Mouse (Mus musculus): ENCODE results near the gene Tm6sf2.

Gene Tm6sf2

DNA sequence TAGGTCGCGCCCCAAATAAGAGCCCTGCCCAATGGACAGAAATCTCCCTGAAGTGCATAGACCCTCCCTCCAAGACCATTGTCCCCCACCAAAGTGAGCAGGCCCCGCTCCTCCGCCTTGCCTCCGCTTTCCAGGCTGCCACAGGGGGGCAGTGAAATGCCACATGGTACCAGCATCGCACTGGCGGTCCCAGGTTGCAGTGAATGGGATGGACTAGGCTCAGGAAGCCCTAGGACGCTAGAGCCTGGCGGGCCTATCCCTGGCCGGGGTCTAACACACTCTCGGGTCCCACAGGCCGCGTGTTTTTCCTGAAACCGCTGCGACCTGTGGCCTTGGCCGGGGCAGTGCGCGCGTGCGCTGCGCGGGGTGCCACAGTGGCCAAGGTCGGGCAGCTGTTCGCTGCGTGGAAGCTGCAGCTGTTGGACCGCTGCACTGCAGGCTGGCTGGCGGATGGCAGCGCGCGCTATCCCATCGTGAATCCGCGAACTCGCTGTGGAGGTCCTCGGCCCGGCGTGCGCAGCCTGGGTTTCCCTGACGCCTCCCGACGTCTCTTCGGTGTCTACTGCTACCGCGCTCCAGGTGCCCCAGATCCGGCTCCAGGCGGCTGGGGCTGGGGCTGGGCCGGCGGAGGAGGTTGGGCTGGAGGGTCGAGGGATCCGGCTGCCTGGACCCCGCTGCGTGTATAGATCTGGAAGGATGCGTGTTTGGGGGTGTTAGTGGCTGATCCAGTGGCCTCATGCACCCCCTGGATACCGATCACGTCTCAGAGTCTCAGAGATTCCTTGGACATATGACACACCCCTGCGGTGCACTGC lies 15.3 kb downstream of the Tm6sf2 start:
- in situ Hi-C loops (cut with MboI; ENCODE audit: low sequenced_read_pairs), result no loop called here

DNA sequence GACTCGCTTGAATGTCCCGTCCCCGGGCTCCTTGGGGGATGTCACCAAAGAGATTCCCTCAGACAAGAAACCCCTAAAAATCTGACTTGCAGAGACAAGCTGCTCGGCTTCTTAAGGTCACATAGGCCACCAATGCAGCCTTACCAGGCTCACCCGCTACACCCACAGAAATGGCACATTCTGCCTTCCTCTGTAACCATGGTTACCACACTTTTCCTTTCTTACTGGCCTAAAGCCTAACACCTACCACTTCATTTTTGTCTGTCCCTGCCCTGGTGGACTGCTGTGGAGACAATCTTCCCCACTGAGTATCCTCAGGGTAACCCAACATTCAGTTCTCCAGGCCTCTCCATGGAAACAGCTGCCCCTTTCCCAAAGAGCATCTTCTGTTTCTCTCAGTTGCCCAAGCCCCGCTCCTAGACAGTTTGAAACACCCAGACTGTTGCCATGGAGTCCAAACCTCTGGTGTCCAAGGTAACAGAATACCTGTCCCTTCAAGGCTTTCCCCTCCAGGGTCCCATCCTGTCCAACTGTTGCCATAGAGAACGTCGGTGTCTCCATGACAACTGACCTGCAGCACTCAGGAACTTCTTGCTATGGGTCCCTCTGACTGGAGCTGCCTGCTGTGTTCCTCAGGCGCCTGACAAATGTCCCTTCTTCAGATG lies 16.7 kb downstream of the Tm6sf2 start:
- in situ Hi-C loops (cut with MboI; ENCODE audit: low sequenced_read_pairs), result no loop called here

DNA sequence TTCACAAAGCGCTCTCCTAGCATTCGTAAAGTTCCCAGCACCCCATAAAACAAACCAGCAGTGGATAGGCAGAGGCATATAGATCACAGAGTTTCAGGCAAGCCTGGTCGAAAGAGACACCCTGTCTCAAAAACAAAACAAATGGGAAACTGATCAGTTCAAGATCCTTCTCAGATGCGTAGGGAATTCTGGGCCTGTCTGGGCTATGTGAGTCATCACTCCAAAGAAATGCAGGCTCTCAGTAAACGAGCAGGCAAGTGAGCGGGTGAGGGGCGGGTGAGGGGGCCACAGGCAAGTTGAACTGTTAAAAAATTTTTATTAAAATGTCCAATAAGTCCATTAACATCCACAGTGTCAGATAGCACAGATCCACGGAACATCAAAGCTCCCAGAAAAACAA lies 20.1 kb downstream of the Tm6sf2 start:
- in situ Hi-C loops (cut with MboI; ENCODE audit: low sequenced_read_pairs), result no loop called here

DNA sequence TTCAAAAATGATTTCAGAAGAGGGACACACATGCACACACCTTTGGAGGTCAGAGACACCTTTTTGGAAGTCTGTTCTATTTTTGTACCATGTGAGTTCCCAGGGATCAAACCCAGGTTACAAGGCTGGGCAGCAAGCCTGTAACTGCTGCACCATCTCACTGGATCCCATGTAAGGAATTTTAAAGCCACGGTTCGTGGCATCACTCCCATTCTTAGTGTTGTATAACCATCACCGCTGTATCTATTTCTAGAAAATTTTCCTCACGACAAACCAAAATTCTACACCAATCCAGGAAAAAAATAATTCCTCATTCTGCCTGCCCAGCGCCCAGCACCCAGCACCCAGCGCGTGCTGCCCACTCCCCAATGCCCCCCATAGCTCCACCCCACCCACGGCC lies 26.6 kb downstream of the Tm6sf2 start:
- in situ Hi-C loops (cut with MboI; ENCODE audit: low sequenced_read_pairs), result no loop called here

DNA sequence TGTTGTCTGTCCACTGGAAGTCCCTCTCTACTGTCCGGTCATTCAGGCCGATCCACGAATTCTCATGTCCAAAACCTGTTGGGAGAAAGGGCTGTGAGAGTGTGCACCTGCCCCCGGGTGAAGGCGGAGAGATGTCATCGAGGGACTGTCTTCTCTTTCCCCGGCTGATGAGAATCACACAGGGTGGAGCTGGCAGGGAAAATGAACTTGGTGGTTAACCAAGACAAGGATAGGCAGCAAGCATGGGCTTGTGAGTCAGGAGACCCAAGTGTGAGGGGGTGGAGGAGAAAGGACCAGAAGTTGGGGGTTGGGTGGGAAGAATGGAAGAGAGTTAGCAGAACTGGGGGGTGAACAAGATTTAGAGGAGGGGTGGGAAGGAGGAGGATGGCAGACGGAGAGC lies 27.5 kb downstream of the Tm6sf2 start:
- in situ Hi-C loops (cut with MboI; ENCODE audit: low sequenced_read_pairs), result no loop called here

DNA sequence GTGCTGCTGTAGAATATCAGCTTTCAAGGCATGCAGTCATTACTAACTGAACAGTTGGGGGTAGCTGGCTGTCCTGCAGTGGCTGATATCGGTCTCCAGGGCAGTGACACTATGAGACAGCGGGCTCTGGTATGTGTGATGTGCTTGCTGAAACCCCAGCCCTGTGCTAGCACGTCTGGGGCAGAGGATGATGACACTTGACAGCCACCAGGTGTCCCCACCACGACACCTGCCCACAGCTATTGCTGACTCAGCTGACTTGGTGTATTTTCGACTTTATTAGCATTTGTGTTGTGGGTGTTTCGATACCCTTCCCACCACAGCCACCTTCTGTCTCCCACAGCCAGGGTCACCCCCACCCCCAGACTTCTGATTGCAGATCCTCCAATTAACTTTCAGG lies 31.8 kb downstream of the Tm6sf2 start:
- in situ Hi-C loops (cut with MboI; ENCODE audit: low sequenced_read_pairs), result no loop called here

DNA sequence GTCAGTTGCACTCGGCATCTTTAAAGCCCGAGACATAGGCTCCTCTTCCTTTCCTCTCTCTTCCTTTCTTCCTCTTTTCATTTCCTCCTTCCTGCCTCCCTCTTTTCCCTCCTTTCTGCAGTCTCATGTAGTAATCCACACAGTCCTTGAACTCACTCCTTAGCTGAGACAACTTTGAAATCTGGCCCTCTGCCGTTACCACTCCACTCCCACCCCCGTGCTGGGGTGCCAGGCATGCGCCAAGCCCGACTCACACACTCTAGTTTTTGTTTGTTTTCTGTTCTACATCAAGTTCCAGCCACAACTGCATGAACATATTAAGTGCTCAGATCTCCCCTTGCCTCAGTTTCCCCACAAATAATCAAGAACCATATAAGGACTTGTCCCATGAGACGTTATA lies 32.2 kb downstream of the Tm6sf2 start:
- in situ Hi-C loops (cut with MboI; ENCODE audit: low sequenced_read_pairs), result no loop called here

DNA sequence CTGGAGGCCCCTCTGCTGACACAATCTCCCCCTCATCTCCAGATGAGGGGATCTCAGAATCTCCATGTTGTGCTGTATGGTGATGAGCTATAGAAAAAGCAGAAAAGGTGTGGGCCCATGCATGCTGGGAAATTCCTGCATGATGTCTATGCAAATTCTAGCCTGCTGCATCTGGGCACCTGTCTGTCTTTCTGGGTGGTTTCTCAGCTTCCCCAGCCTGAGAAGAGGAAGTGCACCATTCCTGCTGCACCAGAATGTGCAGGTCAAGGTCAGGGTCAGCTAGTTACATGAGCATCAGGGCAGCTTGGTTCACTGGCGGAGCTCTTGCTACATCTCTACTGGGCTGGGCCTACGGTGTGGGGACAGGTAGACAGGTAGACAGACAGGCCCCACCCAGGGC lies 37.7 kb downstream of the Tm6sf2 start:
- in situ Hi-C loops (cut with MboI; ENCODE audit: low sequenced_read_pairs), result no loop called here

DNA sequence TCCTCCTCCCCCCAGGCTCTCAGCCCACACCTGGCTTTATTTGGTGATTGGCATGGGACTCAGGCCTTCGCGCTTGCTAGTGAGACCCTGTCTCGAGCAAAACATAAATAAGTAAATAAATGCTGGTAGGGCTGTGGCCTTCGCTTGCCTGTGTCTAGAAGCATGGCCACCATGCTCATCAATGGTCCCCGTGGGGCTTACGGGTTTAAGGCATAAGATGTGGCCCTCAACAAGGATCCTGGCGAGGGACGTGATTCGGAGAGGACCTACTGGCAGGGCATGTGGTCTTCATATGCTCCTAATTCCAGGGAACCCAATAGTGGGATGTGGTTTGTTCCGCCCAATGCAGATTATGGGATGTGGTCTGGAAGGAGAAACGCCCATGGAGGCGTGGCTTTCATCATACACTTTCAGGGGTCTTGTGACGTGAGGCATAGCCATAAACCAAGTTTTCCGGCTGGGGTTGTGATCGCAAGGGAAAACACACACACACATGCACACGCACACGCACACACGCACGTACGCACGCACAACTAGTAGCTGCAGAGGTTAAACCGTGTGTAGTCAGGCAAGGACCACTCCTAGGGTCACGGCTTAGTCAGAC lies 38.6 kb downstream of the Tm6sf2 start:
- in situ Hi-C loops (cut with MboI; ENCODE audit: low sequenced_read_pairs), result no loop called here

DNA sequence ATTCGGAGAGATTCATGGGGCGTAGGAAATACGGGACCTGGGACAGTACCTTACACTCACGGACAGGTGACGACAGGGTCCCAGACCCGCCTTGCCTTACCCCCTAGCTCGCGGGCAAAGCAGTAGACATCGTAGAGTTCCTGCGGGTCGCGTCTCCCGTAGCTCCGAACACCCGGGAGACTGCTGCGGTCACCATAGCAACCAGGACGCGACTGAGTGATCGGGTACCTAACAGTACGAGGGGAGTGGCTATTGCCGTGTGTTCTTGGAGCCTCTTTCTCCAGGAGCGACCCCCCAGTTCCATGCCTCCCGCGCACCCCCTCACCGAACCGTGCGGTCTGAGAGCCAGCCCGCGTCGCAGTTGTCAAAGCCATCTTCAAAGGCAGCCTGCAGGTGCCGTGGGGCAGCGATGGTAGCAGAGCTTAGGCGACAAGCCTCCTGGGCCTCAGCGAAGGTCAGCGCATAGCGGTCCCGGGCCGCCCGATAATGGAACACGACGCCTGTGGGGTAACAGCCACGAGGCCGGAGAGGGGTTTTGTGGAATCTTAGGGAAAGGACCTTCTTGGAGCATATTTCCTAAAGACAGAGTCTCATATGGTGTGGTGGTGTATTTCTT lies 39.8 kb downstream of the Tm6sf2 start:
- in situ Hi-C loops (cut with MboI; ENCODE audit: low sequenced_read_pairs), result no loop called here

DNA sequence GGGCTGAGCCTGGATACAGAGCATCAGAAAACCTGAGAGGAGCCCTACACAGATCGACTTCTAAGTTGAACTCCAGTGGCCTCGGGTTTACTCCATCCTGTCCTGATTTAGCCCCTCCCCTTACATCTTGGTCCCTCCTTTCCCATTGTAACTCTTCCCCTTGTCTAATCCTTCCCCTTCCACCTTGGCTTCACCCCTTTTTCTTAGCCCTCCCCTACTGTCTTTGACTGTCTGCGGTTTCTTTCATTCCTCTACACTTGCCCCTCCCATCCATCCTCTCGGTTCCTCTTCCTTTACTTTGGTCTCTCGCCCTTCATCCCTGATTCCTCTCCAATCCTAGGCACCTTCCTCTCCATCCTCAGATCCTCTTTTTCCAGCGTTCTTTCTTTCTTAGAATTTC lies 41.8 kb downstream of the Tm6sf2 start:
- in situ Hi-C loops (cut with MboI; ENCODE audit: low sequenced_read_pairs), result no loop called here

DNA sequence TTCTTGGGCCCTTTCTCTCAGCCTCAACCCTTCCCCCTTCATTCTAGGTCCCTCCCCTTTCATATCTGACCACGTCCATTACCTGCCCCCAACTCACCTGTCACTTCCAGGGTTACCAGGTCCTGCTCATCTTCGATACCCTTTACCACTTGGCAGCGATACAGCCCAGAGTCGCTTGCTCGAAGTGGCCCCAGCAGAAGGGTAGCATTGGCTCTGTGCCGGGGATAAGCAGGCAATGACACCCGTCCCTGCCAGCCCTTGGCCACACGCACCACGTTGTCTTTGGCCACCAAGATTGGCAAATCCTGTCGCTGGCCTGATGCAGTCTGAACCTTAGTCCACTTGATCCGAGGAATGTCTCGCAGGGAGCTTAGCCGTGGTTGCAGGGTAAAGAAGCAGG lies 42.2 kb downstream of the Tm6sf2 start:
- in situ Hi-C loops (cut with MboI; ENCODE audit: low sequenced_read_pairs), result no loop called here

DNA sequence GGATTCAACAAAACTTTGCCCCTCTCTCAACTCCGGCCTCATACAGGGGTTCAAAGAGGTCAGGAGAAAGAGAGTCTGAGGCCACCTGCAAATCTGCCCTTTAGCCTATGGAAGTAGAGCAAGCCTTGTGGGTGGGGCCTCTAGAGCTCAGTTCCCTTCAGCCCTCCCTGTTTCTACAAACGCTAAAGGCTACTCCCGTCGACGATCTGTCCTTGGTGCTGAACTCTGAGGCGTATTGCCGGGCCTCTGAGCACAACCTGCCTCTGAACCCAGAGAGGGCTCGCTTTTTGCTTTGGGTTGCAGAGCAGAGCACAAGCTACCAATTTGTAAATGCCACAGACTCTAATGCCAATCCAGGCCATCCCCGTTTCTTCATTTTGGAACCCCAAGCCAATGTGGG lies 44.9 kb downstream of the Tm6sf2 start:
- in situ Hi-C loops (cut with MboI; ENCODE audit: low sequenced_read_pairs), result no loop called here

DNA sequence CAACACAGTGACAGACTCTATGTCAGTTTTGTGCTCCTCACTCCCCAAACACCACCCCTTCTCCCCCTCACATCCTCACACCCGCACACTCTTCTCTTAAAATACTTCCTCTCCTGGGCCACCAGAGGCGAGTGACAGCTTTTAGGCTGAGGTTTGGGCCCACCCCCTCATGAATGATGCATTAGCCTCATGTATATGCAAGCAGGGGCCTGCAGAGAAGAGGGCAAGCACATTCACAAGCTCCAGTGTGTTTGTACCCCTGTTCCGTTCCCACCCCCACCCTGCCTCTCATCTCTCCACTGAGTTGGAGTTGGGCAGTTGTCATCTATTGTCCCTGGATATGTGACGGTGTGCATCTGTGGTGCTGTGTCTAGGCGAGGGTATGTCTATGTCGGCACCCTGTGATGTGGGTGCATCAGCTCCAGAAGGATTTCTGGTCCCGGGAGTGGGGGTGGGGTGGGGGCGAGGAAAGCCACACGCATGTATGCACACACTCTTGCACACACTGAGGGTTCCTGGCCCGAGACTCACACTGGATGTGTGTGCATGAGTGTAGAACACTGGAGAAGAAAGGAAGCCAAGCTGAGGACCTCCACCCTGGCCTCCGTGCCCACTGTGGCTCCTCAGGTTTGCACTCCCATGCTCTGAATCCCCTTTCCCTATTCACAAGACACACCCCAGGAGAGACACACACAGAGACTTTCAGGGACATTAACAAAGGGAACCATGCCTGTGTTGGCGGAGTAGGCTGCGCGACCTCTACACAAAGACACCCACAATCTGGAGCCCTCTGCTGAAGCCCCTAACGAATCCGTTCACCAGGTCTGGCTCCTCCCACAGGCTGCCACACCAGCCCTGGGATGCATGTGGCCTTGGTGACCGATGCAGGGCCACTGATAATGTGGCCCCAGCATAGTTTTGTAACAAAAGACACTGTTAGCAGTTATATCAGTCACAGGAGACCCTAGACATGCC lies 46.3 kb downstream of the Tm6sf2 start:
- in situ Hi-C loops (cut with MboI; ENCODE audit: low sequenced_read_pairs), result no loop called here

DNA sequence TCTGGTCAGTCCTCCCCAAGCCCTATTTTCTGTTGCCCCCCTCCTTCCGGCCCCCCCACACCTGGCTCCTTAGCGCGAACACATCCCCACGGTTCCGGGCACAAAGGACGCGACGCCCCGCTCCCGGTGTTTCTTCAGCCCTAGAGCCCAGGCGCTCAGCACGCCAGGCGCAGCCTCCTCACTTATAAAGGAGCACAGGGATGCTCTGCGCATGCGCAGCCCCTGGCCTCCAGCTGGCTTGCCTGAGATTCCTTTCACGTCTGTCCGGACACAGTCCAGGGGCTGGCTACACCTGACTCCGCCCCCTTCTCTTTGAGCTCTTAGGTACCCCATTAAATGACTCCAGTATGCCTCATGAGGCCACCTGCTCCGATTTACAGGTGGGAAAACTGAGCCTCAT lies 47.9 kb downstream of the Tm6sf2 start, which contains the start of gene Ncan:
Gene Ncan (minus strand): TSS at position 207 of the 400 bp plus-strand sequence.
- in situ Hi-C loops (cut with MboI; ENCODE audit: low sequenced_read_pairs), result no loop called here

DNA sequence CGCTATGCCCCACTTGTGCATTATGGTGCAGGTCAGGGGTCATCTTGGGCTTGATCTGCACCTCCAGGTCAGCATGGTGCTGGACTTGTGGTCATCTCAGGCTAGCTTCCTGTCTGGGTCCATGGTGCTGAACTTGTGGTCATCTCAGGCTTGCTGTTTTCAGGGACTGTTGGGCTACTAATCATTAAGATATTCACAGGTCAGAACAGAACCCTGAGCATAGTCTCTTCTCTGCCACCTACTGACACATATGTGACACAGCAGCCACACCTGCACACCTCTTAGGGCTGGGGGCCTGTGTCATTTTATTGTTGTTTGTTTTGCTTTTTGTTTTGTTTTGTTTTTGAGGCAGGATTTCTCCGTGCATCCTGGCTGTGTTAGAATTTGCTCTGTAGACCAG lies 50.1 kb downstream of the Tm6sf2 start:
- in situ Hi-C loops (cut with MboI; ENCODE audit: low sequenced_read_pairs), result no loop called here

DNA sequence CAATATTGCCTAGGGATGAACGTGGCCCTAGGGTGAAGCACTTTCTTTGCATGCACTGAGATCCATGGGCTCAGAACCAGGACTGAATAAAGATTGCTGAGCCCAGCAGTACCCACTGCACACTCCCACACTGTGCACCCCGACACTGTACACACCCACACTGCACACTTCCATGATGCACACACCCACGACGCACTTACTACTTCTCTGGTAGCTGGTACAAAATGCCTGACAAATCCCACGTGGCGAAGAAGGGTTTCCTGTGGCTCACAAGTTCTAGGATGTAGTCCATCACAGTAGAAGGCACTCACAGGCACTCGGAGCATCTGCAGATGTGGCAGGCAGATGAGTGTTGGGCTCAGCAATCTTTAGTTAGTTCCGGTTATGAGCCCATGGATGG lies 52.3 kb downstream of the Tm6sf2 start:
- in situ Hi-C loops (cut with MboI; ENCODE audit: low sequenced_read_pairs), result no loop called here

DNA sequence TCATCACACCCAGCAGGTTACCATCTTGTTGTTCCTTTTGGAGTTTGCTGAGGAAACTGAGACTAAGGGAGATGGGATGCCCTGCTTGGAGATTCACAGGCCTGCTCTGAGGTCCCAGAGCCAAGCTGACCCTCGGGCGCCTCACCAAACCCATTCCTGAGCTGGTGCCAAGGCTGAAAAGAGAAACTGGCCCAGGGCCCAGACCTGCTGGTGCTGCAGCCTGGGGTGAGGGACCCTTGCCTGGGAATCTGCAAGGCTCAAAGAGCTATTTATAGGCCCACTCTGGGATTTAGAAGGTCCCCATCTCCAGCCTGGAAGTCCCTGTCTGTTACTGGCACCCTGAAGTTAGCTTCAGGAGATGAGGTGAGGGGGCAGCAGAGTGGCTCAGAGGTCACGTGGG lies 55.7 kb downstream of the Tm6sf2 start:
- in situ Hi-C loops (cut with MboI; ENCODE audit: low sequenced_read_pairs), result no loop called here

DNA sequence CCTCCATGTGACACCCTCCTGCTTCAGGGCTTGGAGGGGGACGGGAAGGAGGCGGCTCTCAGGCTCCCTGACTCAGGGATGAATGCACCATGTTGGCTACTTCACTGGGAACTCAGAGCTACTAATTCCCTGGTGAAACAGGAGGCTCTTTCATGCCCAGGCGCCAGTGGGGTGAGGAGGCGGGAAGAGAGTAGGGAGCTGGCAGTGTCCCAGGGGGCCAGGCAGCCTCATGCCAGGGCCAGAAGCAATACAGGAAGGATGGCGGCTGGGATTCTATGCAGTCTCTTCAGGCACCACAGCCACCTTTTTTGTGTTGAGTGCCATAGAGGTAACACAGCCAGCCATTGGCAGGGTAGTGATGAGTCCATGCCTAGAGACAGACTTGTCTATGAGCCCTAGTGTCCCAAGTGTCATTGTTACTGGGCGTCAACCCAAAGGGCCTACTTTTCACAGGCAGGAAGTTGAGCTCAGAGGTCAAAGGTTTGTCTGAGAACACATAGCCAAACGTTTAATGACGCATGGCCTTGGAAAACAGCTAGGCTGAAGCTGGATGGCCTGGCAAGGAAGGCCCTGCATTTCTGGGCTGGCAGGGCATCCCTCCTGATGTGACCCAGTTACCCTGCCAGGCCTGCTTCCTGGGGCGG lies 56.7 kb downstream of the Tm6sf2 start:
- in situ Hi-C loops (cut with MboI; ENCODE audit: low sequenced_read_pairs), result no loop called here
